Mouse (Mus musculus) intestine, postnatal 0 days (tissue): ENCODE results near the gene Cldn24. TPM values are rescaled to one million over a fixed set of nuclear protein-coding genes. Genes with fewer than 3 reads are reported as not detected.

Experiments
- ATAC-seq: fragments of 200-750 bp; cut with Nextera tagmentation; 2 replicates; pipeline ENCODE4 v1.8.0; 2017; ENCODE audit warnings: mild to moderate bottlenecking, moderate TSS enrichment, moderate library complexity
- H3K27ac ChIP-seq: fragments of 300-500 bp; sonication (generic); 2 replicates; pipeline ENCODE4 v1.5.1; 2014; ENCODE audit warnings: mild to moderate bottlenecking, low read depth, low read length, moderate library complexity
- H3K27me3 ChIP-seq: fragments of 300-500 bp; sonication (generic); replicated peaks from 2 replicates; pipeline ENCODE4 v1.6.1; 2014; ENCODE audit warnings: low read length, mixed read lengths; ENCODE audit not compliant: control insufficient read depth, insufficient read depth
- H3K36me3 ChIP-seq: fragments of 300-500 bp; sonication (generic); 2 replicates; pipeline ENCODE4 v1.6.1; 2014; ENCODE audit warnings: mild to moderate bottlenecking, moderate library complexity; ENCODE audit not compliant: control insufficient read depth, insufficient read depth
- H3K4me1 ChIP-seq: fragments of 300-500 bp; sonication (generic); replicated peaks from 2 replicates; pipeline ENCODE4 v1.6.1; 2014; ENCODE audit warnings: antibody characterized with exemption, low read length, mixed read lengths; ENCODE audit not compliant: control insufficient read depth, insufficient read depth
- H3K4me2 ChIP-seq: fragments of 300-500 bp; sonication (generic); replicated peaks from 2 replicates; pipeline ENCODE4 v1.6.1; 2014; ENCODE audit warnings: low read depth, mild to moderate bottlenecking, moderate library complexity
- H3K4me3 ChIP-seq: fragments of 300-500 bp; sonication (generic); 2 replicates; pipeline ENCODE4 v1.5.1; 2014; ENCODE audit warnings: low read depth, low read length
- H3K9ac ChIP-seq: fragments of 300-500 bp; sonication (generic); 2 replicates; pipeline ENCODE4 v1.6.1; 2014; ENCODE audit warnings: mild to moderate bottlenecking, low read depth, low read length
- H3K9me3 ChIP-seq: fragments of 300-500 bp; sonication (generic); 2 replicates; pipeline ENCODE4 v1.6.1; 2016; ENCODE audit warnings: mixed run types; ENCODE audit not compliant: control insufficient read depth
- CTCF ChIP-seq: sonication (generic); IDR thresholded peaks from 2 replicates; pipeline ENCODE4 v1.5.1; 2016; ENCODE audit warnings: low read depth, mild to moderate bottlenecking, control low read depth, antibody characterized with exemption, moderate library complexity
- WGBS: fragments of 180-500 bp; shearing (Covaris S2); extraction: QIAGEN DNeasy Blood & Tissue Kit; methylation state at CpG from one replicate; pipeline ENCODE4 v1.1.7; 2014; 5-methylcytosine and 5-hydroxymethylcytosine counted together
- polyA plus RNA-seq: library from polyadenylated mRNA; unstranded; fragments of >200 nt; fragmentation: Nextera tagmentation; extraction: Ambion mirVana; gene quantifications from 2 replicates; pipeline ENCODE4 v1.2.1, GENCODE M21; 2015

The Cldn24 gene
- polyA plus RNA-seq, 1 experiment from 2014 or later = not detected

DNA sequence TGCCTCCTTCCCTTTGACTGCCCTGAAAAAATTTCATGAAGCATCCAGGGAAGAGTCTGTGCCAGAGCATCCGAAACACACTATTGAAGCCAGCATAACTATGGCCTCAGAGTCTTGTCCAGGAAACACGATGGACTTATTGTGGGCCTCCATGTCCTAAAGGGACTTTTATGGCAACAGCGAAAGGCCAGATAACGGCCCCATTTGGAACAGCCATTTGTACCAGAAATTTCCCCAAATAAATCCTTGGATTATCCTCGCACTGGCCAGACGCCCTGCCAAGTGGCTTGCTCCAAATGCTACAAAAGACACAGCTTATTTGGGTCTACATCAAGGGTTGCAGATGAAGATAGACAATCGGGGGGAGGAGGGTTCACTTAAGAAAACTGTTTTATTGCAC, 37.5 kb upstream of the Cldn24 start:
- H3K4me1 ChIP-seq = no peaks in the 10 kb centered on the region
- H3K27ac ChIP-seq = no peak overlapping the region
- 88% methylated on average over 7 of the region's 7 CpGs for WGBS
- H3K9ac ChIP-seq = no peak overlapping the region
- H3K36me3 ChIP-seq = no peaks in the 10 kb centered on the region
- H3K9me3 ChIP-seq = no peaks in the 10 kb centered on the region
- H3K4me2 ChIP-seq = no peak overlapping the region
- no peak for TF ChIP-seq CTCF
- H3K27me3 ChIP-seq = no peaks in the 10 kb centered on the region
- ATAC-seq = no peak
- no peak overlapping the region for H3K4me3 ChIP-seq

DNA sequence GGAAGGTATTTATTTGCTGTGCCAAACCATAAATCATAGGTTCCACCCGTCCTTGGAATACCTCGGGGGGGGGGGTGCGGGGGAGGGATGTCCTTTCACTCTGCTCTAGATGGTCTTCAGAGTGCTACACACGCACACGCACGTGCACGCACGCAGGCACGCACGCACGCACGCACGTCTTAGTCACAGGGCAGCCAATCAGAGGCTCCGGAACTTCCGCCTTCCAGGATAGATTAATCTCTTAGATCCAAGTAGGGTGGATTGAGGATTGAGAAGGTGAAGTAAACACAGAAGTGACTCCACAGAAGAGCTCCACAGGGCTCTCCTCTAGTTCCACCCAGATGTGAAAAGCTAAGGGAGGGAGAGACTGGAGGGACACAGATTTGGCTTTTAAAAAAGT, 35.6 kb upstream of the Cldn24 start:
- Histone ChIP-seq H3K4me1 (no peaks in the 10 kb centered on the region), H3K27me3 (no peaks in the 10 kb centered on the region), H3K9ac (no peak overlapping the region), H3K4me3 (no peak overlapping the region), H3K4me2 (no peak overlapping the region), H3K27ac (no peak overlapping the region), H3K36me3 (no peaks in the 10 kb centered on the region), H3K9me3 (no peaks in the 10 kb centered on the region)
- 89% methylated on average over 15 of the region's 15 CpGs for WGBS
- ATAC-seq = no peak
- TF ChIP-seq CTCF = no peak

DNA sequence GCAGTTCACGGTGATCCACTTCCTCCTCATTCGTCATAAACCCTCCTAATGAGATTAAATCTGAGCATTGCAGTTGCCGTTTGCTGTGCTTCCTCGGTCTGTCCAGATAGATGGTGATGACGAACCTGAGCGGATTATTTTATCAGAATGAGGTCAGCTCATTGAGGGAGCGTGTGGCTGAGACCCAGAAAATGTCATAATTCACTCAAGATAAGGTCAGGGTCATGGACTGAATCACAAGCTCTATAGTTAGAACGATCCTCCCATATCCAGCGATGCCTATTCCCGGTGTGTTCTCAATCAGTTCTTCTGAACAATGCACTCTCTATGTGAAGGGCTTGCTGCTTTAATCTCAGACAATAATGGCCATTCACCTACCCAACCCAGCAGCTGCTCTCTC, 34.2 kb upstream of the Cldn24 start:
- no peak overlapping the region for H3K27ac ChIP-seq
- no peak overlapping the region for H3K4me2 ChIP-seq
- no peak overlapping the region for H3K4me3 ChIP-seq
- H3K36me3 ChIP-seq = no peaks in the 10 kb centered on the region
- ATAC-seq = no peak
- WGBS = 32% methylated on average over 10 of the region's 10 CpGs
- H3K9ac ChIP-seq = no peak overlapping the region
- no peak for TF ChIP-seq CTCF
- H3K9me3 ChIP-seq = no peaks in the 10 kb centered on the region
- H3K4me1 ChIP-seq = no peaks in the 10 kb centered on the region
- H3K27me3 ChIP-seq = no peaks in the 10 kb centered on the region

DNA sequence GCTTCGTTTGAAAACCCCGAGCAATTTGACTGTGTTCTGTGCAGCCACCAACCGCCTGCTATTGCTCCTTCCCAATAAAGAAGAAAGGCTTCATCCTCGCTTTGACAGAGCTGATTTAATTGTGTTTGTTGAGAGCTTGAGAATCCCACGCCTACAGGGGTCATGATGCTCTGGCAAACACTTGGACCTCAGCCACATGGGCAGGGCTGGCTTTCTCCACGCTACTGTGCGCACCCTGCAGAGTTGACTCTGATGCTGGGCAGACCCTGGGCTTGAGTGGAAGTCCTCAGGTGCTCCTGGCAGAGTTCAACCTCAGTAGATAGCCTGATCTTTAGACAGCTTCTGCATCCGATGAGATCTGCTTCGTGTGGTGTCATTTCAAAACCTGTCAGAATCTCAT, 30.0 kb upstream of the Cldn24 start:
- Histone ChIP-seq H3K27ac (no peak overlapping the region), H3K4me2 (no peak overlapping the region), H3K36me3 (no peaks in the 10 kb centered on the region), H3K9ac (no peak overlapping the region), H3K4me1 (no peaks in the 10 kb centered on the region), H3K27me3 (no peaks in the 10 kb centered on the region), H3K4me3 (no peak overlapping the region), H3K9me3 (no peaks in the 10 kb centered on the region)
- no peak for ATAC-seq
- WGBS = 68% methylated on average over 9 of the region's 9 CpGs
- TF ChIP-seq CTCF = no peak

DNA sequence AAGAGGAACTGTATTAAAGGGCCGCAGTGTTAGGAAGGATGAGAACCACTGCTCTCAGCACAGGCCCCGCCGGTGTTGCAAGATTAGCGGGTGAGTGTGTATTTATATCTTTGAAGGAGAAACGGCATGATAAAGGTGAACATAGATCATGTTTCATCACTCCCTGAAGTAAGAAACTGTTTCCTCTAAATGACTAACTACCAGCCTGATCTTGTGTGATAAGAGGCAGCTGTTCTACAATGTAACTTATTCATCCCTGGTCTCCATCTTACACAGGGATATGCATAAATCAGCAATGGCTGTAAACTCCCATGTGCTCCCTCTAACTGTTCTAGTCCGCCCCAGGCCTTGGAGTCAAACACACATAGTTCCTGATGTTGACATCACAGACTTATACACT, 22.5 kb upstream of the Cldn24 start:
- H3K4me1 ChIP-seq = no peaks in the 10 kb centered on the region
- H3K9me3 ChIP-seq = no peaks in the 10 kb centered on the region
- ATAC-seq = no peak
- no peak for TF ChIP-seq CTCF
- no peaks in the 10 kb centered on the region for H3K36me3 ChIP-seq
- H3K4me2 ChIP-seq = no peak overlapping the region
- 47% methylated on average over 6 of the region's 6 CpGs for WGBS
- no peak overlapping the region for H3K4me3 ChIP-seq
- H3K27ac ChIP-seq = no peak overlapping the region
- H3K9ac ChIP-seq = no peak overlapping the region
- H3K27me3 ChIP-seq = no peaks in the 10 kb centered on the region

DNA sequence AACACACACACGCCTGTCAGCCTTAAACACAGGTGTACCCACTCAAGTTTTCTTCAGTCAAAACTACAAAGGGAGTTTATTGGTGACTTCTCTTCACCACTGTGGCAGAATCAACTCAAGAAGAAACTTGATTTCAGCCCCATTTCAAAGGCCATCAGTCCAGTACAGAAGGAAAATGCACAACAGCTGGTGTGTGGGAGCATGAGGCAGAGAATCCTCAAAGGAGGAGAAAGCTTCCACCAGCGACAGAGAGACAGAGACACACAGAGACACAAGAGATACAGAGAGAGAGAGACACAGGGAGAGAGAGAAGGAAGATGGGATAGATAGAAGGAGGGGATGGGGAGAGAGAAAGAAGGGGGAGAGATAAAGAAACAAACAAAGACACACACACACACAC, 19.6 kb upstream of the Cldn24 start:
- ATAC-seq = no peak
- Histone ChIP-seq H3K27me3 (no peaks in the 10 kb centered on the region), H3K27ac (no peak overlapping the region), H3K9ac (no peak overlapping the region), H3K36me3 (no peaks in the 10 kb centered on the region), H3K4me3 (no peak overlapping the region), H3K4me1 (no peaks in the 10 kb centered on the region), H3K9me3 (no peaks in the 10 kb centered on the region), H3K4me2 (no peak overlapping the region)
- WGBS = 90% methylated on average over 2 of the region's 2 CpGs
- TF ChIP-seq CTCF = no peak

DNA sequence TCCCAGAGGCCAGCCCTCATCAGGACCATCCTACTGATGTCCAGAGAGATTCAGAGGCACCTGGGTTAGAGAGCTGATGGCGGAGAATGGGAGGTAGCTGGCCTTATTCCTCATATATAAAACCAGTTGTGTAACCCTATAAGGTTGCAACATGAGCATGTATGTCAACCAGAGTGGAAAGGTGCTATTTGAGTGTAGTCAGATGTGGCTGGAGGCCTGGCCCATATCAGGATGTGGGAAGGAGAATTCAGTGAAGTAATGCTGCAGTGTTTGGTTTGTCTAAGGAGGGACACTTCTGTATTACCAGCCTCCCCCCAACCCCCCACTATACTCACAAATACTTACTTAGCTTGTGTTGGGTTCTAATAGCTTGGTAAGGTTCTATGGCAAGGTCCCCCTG, 17.7 kb upstream of the Cldn24 start:
- no peak overlapping the region for H3K9ac ChIP-seq
- no peak overlapping the region for H3K27ac ChIP-seq
- H3K36me3 ChIP-seq = no peaks in the 10 kb centered on the region
- no peak for TF ChIP-seq CTCF
- no peaks in the 10 kb centered on the region for H3K9me3 ChIP-seq
- no peaks in the 10 kb centered on the region for H3K4me1 ChIP-seq
- no peaks in the 10 kb centered on the region for H3K27me3 ChIP-seq
- ATAC-seq = no peak
- no peak overlapping the region for H3K4me2 ChIP-seq
- no peak overlapping the region for H3K4me3 ChIP-seq
- WGBS = 90% methylated on average over 1 of the region's 1 CpGs
